Mouse (Mus musculus): ENCODE results near the gene Znrf3. TPM values are rescaled to one million over a fixed set of nuclear protein-coding genes. Genes with fewer than 3 reads are reported as not detected.
A peak's percentile ranks its signal among the peaks of the same experiment; 100 is the strongest.

Gene Znrf3
- polyA plus RNA-seq, 1 experiment from 2014 or later: 8.3 TPM

- Histone ChIP-seq H3K4me1 (no peaks in the 10 kb centered on the region; the same call in 1 of the 2 replicates), H3K9me3 (replicated peaks) (no peaks in the 10 kb centered on the region), H3K4me3 (no peak overlapping the region), H3K4me2 (replicated peaks) (no peak overlapping the region), H3K27me3 (no peaks in the 10 kb centered on the region), H3K9ac (no peak overlapping the region), H3K36me3 (no peaks in the 10 kb centered on the region), H3K27ac (no peak overlapping the region)
- 70% methylated on average over 2 of the region's 2 CpGs for WGBS
- ATAC-seq (ENCODE audit: low FRiP score): no peak
Observed at GRCm38 (mm10) chr11:5432330-5432729, 12.3 kb downstream of the Znrf3 start.

GRCm38 (mm10) chr11:5430863-5431262 lies 13.8 kb downstream of the Znrf3 start:
- no peak overlapping the region for H3K27ac ChIP-seq
- no peaks in the 10 kb centered on the region for H3K9me3 ChIP-seq (replicated peaks)
- H3K4me3 ChIP-seq: no peak overlapping the region
- no peak for ATAC-seq (ENCODE audit: low FRiP score)
- no peaks in the 10 kb centered on the region for H3K27me3 ChIP-seq
- H3K4me1 ChIP-seq: peaks cover 4% of the 10 kb centered on the region; the same call in 1 of the 2 replicates
- no peaks in the 10 kb centered on the region for H3K36me3 ChIP-seq
- no peak overlapping the region for H3K9ac ChIP-seq
- 77% methylated on average over 1 of the region's 1 CpGs for whole genome bisulfite sequencing
- no peak overlapping the region for H3K4me2 ChIP-seq (replicated peaks)

GRCm38 (mm10) chr11:5429396-5430190 lies 15.1 kb downstream of the Znrf3 start:
- Histone ChIP-seq H3K27me3 (no peaks in the 10 kb centered on the region), H3K4me1 (peaks cover 8% of the 10 kb centered on the region; the same call in 1 of the 2 replicates), H3K4me3 (no peak overlapping the region), H3K9ac (no peak overlapping the region), H3K27ac (no peak overlapping the region), H3K36me3 (no peaks in the 10 kb centered on the region), H3K9me3 (replicated peaks) (no peaks in the 10 kb centered on the region), H3K4me2 (replicated peaks) (no peak overlapping the region)
- WGBS: 97% methylated on average over 4 of the region's 4 CpGs
- no peak for ATAC-seq (ENCODE audit: low FRiP score)

GRCm38 (mm10) chr11:5427251-5427650 lies 17.4 kb downstream of the Znrf3 start:
- no peak for ATAC-seq (ENCODE audit: low FRiP score)
- WGBS: 88% methylated on average over 3 of the region's 3 CpGs
- H3K4me1 ChIP-seq: peaks cover 12% of the 10 kb centered on the region; the same call in 1 of the 2 replicates
- no peaks in the 10 kb centered on the region for H3K9me3 ChIP-seq (replicated peaks)
- H3K27ac ChIP-seq: no peak overlapping the region
- H3K4me2 ChIP-seq (replicated peaks): no peak overlapping the region
- H3K4me3 ChIP-seq: no peak overlapping the region
- H3K27me3 ChIP-seq: no peaks in the 10 kb centered on the region
- H3K36me3 ChIP-seq: no peaks in the 10 kb centered on the region
- H3K9ac ChIP-seq: no peak overlapping the region

- no peak overlapping the region for H3K9ac ChIP-seq
- H3K4me2 ChIP-seq (replicated peaks): no peak overlapping the region
- H3K4me1 ChIP-seq: peaks cover 14% of the 10 kb centered on the region; the same call in 1 of the 2 replicates
- no peaks in the 10 kb centered on the region for H3K9me3 ChIP-seq (replicated peaks)
- H3K27me3 ChIP-seq: no peaks in the 10 kb centered on the region
- H3K27ac ChIP-seq: no peak overlapping the region
- H3K36me3 ChIP-seq: no peaks in the 10 kb centered on the region
- no peak for ATAC-seq (ENCODE audit: low FRiP score)
- 98% methylated on average over 2 of the region's 2 CpGs for WGBS
- H3K4me3 ChIP-seq: no peak overlapping the region
Observed at GRCm38 (mm10) chr11:5426317-5426716, 18.3 kb downstream of the Znrf3 start.

GRCm38 (mm10) chr11:5425106-5425505 lies 19.5 kb downstream of the Znrf3 start:
- Histone ChIP-seq H3K9me3 (replicated peaks) (no peaks in the 10 kb centered on the region), H3K4me2 (replicated peaks) (no peak overlapping the region), H3K27ac (no peak overlapping the region), H3K9ac (no peak overlapping the region), H3K4me3 (no peak overlapping the region), H3K4me1 (peaks cover 14% of the 10 kb centered on the region; the same call in 1 of the 2 replicates), H3K36me3 (no peaks in the 10 kb centered on the region), H3K27me3 (no peaks in the 10 kb centered on the region)
- ATAC-seq (ENCODE audit: low FRiP score): no peak
- WGBS: 34% methylated on average over 2 of the region's 2 CpGs

- Histone ChIP-seq H3K27ac (no peak overlapping the region), H3K36me3 (no peaks in the 10 kb centered on the region), H3K9ac (no peak overlapping the region), H3K4me1 (peaks cover 14% of the 10 kb centered on the region; the same call in 1 of the 2 replicates), H3K27me3 (no peaks in the 10 kb centered on the region), H3K9me3 (replicated peaks) (no peaks in the 10 kb centered on the region), H3K4me2 (replicated peaks) (no peak overlapping the region), H3K4me3 (no peak overlapping the region)
- ATAC-seq (ENCODE audit: low FRiP score): no peak
- 82% methylated on average over 4 of the region's 4 CpGs for WGBS
Observed at GRCm38 (mm10) chr11:5424185-5424584, 20.5 kb downstream of the Znrf3 start.

GRCm38 (mm10) chr11:5423000-5423399 lies 21.6 kb downstream of the Znrf3 start:
- peaks cover 14% of the 10 kb centered on the region; the same call in 1 of the 2 replicates for H3K4me1 ChIP-seq

GRCm38 (mm10) chr11:5422252-5422636 lies 22.4 kb downstream of the Znrf3 start:
- Histone ChIP-seq H3K4me3 (no peak overlapping the region), H3K4me1 (peaks cover 14% of the 10 kb centered on the region; the same call in 1 of the 2 replicates), H3K27ac (no peak overlapping the region), H3K9ac (no peak overlapping the region), H3K4me2 (replicated peaks) (no peak overlapping the region), H3K27me3 (no peaks in the 10 kb centered on the region), H3K36me3 (no peaks in the 10 kb centered on the region), H3K9me3 (replicated peaks) (no peaks in the 10 kb centered on the region)
- WGBS: 68% methylated on average over 1 of the region's 1 CpGs
- no peak for ATAC-seq (ENCODE audit: low FRiP score)

More at GRCm38 (mm10) chr11:5423000-5423399, 21.6 kb downstream of the Znrf3 start:
- Histone ChIP-seq H3K4me3 (no peak overlapping the region), H3K9me3 (replicated peaks) (no peaks in the 10 kb centered on the region), H3K27me3 (no peaks in the 10 kb centered on the region), H3K9ac (no peak overlapping the region), H3K4me2 (replicated peaks) (no peak overlapping the region), H3K27ac (no peak overlapping the region), H3K36me3 (no peaks in the 10 kb centered on the region)
- no peak for ATAC-seq (ENCODE audit: low FRiP score)

GRCm38 (mm10) chr11:5421506-5422251 lies 23.0 kb downstream of the Znrf3 start:
- Histone ChIP-seq H3K4me1 (peaks cover 19% of the 10 kb centered on the region; the same call in 1 of the 2 replicates), H3K9me3 (replicated peaks) (no peaks in the 10 kb centered on the region), H3K4me2 (replicated peaks) (no peak overlapping the region), H3K9ac (no peak overlapping the region), H3K27ac (no peak overlapping the region), H3K27me3 (no peaks in the 10 kb centered on the region), H3K36me3 (no peaks in the 10 kb centered on the region), H3K4me3 (no peak overlapping the region)
- no peak for ATAC-seq (ENCODE audit: low FRiP score)
- WGBS: 43% methylated on average over 4 of the region's 4 CpGs

GRCm38 (mm10) chr11:5415617-5416338 lies 28.9 kb downstream of the Znrf3 start:
- Histone ChIP-seq H3K27me3 (no peaks in the 10 kb centered on the region), H3K9ac (no peak overlapping the region), H3K9me3 (replicated peaks) (no peaks in the 10 kb centered on the region), H3K4me3 (no peak overlapping the region), H3K27ac (peak overlapping the region; percentile 45; the same call in 1 of the 2 replicates), H3K36me3 (no peaks in the 10 kb centered on the region), H3K4me2 (replicated peaks) (no peak overlapping the region), H3K4me1 (peaks cover 36% of the 10 kb centered on the region)
- no peak for ATAC-seq (ENCODE audit: low FRiP score)
- WGBS: 29% methylated on average over 6 of the region's 6 CpGs
